Mouse (Mus musculus): ENCODE measurements around the gene Olfr212.

DNA sequence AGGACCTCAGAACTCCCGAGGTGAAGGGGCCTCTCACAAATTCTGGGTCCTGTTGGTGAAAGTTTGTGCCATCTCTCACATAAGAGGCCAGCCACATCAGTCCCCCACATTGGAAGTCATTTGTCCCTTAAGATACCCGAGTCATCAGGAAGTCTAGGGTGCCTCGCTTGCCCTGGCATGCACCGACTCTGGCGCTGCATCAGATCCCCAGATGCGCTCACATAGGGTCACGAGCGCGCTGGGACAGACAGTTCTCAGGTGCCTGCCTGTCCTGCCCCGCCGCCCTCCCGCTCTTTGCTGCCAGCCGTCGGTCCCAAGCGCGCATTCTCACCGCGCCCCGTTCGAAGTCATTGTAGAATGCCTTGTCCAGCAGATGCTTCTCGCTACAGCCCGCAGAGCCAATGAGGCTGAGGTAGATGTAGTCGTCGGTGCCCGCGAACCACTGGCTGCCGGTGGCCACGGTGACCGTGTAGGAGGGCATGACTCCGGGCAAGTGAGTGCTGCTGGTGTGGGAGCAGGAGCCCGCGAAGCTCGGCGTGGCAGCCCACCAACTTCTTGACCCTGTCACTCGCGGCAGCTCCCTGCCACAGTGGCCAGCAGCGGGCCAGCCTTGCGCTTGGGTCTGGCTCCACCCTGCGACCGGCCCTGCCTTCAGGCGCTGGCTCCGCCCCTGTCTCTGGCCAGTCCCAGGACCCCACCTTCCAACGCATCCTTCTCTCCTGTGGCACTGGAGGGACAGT, 45.6 kb upstream of the Olfr212 start, which contains the start of gene Alox5:
- no peak for TF ChIP-seq CTCF (IDR thresholded peaks at IDR 0.05; ENCODE audit: extremely low read depth, insufficient read length, insufficient replicate concordance, low read depth, low read length)
- TF ChIP-seq POLR2A (IDR thresholded peaks at IDR 0.05; ENCODE audit: low read depth, low read length): no peak
